Mouse (Mus musculus) limb, embryonic 13.5 days (tissue): ENCODE data around the gene Cacna1e. TPM values are rescaled to one million over a fixed set of nuclear protein-coding genes. Genes with fewer than 3 reads are reported as not detected.
A peak's percentile ranks its signal among the peaks of the same experiment; 100 is the strongest.

Source experiments
- ATAC-seq: fragments of 200-750 bp; cut with Nextera tagmentation; 2 replicates; pipeline ENCODE4 v1.8.0; 2017; ENCODE audit warnings: low read depth, moderate number of reproducible peaks, moderate TSS enrichment; ENCODE audit not compliant: low FRiP score
- H3K27ac ChIP-seq: fragments of 300-500 bp; sonication (generic); 2 replicates; pipeline ENCODE4 v1.5.1; 2015; ENCODE audit warnings: inconsistent platforms, mild to moderate bottlenecking, moderate library complexity
- H3K27me3 ChIP-seq: fragments of 300-500 bp; sonication (generic); 2 replicates; pipeline ENCODE4 v1.6.1; 2015; ENCODE audit warnings: mild to moderate bottlenecking, inconsistent platforms
- H3K36me3 ChIP-seq: fragments of 300-500 bp; sonication (generic); 2 replicates; pipeline ENCODE4 v1.6.1; 2015; ENCODE audit warnings: inconsistent platforms, mild to moderate bottlenecking, moderate library complexity
- H3K4me1 ChIP-seq: fragments of 300-500 bp; sonication (generic); 2 replicates; pipeline ENCODE4 v1.6.1; 2015; ENCODE audit warnings: inconsistent platforms
- H3K4me2 ChIP-seq: fragments of 300-500 bp; sonication (generic); replicated peaks from 2 replicates; pipeline ENCODE4 v1.6.1; 2015; ENCODE audit warnings: inconsistent platforms, mild to moderate bottlenecking, moderate library complexity
- H3K4me3 ChIP-seq: fragments of 300-500 bp; sonication (generic); 2 replicates; pipeline ENCODE4 v1.5.1; 2015; ENCODE audit warnings: moderate library complexity, mild to moderate bottlenecking, inconsistent platforms
- H3K9ac ChIP-seq: fragments of 300-500 bp; sonication (generic); 2 replicates; pipeline ENCODE4 v1.6.1; 2015; ENCODE audit warnings: mild to moderate bottlenecking, inconsistent platforms
- H3K9me3 ChIP-seq: fragments of 300-500 bp; sonication (generic); 2 replicates; pipeline ENCODE4 v1.6.1; 2016; ENCODE audit warnings: inconsistent platforms
- WGBS: fragments of 180-500 bp; shearing (Covaris S2); methylation state at CpG from one replicate; pipeline ENCODE4 v1.1.7; 2015; 5-methylcytosine and 5-hydroxymethylcytosine counted together
- polyA plus RNA-seq: library from polyadenylated mRNA; unstranded; fragments of >200 nt; fragmentation: Nextera tagmentation; extraction: Ambion mirVana; gene quantifications from 2 replicates; pipeline ENCODE4 v1.2.1, GENCODE M21; 2015

Gene Cacna1e
- polyA plus RNA-seq, 1 experiment from 2014 or later: 1.0 TPM

- 86% methylated on average over 3 of the region's 3 CpGs for WGBS
- H3K27me3 ChIP-seq: no peaks in the 10 kb centered on the region
- H3K4me1 ChIP-seq: peaks cover 9% of the 10 kb centered on the region; the same call in 1 of the 2 replicates
- no peaks in the 10 kb centered on the region for H3K36me3 ChIP-seq
- no peak for ATAC-seq
- no peak overlapping the region for H3K9ac ChIP-seq
- peaks cover 4% of the 10 kb centered on the region; the same call in 1 of the 2 replicates for H3K9me3 ChIP-seq
- H3K4me3 ChIP-seq: no peak overlapping the region
- no peak overlapping the region for H3K27ac ChIP-seq
- H3K4me2 ChIP-seq: no peak overlapping the region
These were observed 109.8 kb downstream of the Cacna1e start for GRCm38 (mm10) chr1:154774468-154774867.

DNA sequence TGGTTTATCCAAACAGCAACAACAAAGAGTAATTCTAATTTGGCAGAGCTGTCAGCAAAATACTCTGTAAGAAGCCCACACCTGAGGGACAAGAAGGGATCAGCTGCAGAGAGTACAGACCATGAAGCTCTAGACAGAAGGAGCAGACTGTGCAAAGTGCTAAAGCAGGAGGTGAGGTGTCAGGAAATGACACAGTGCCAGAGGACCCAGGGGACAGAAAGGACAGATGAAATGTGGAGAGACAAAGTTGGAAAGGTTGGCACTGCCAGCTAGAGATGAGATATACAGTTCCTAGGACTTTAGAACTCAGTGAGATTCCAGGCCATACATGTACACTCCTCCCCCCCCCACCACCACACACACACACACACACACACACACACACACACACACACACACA, 113.2 kb downstream of the Cacna1e start:
- Histone ChIP-seq H3K9me3 (peaks cover 4% of the 10 kb centered on the region; the same call in 1 of the 2 replicates), H3K4me1 (peaks cover 6% of the 10 kb centered on the region; the same call in 1 of the 2 replicates), H3K27me3 (no peaks in the 10 kb centered on the region), H3K9ac (no peak overlapping the region), H3K4me2 (no peak overlapping the region), H3K36me3 (no peaks in the 10 kb centered on the region), H3K4me3 (no peak overlapping the region), H3K27ac (no peak overlapping the region)
- no peak for ATAC-seq

GRCm38 (mm10) chr1:154770542-154770941, 113.8 kb downstream of the Cacna1e start:
- Histone ChIP-seq H3K9me3 (peaks cover 4% of the 10 kb centered on the region; the same call in 1 of the 2 replicates), H3K4me2 (no peak overlapping the region), H3K4me1 (peaks cover 6% of the 10 kb centered on the region; the same call in 1 of the 2 replicates), H3K9ac (no peak overlapping the region), H3K36me3 (no peaks in the 10 kb centered on the region), H3K27ac (no peak overlapping the region), H3K4me3 (no peak overlapping the region), H3K27me3 (no peaks in the 10 kb centered on the region)
- WGBS: 45% methylated on average over 3 of the region's 3 CpGs
- no peak for ATAC-seq

DNA sequence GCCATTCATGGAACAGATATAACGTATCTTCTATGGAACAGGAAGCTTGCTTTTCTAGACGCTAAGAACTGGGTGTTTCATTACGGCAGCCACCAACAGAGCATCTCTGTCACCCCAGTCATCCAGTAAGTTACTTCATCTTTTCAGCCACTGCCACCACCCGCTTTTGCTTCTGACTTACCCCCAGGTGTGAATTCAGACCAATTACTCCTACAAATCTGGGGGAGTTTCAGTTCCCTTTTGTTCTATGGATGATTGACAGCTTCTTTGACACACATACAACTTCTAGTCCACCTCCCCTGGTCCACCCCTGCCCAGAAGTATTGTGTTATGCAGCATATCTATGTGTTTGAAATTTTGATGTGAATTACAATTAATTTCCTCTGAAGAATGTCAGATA, 121.2 kb downstream of the Cacna1e start:
- ATAC-seq: no peak
- H3K9me3 ChIP-seq: no peaks in the 10 kb centered on the region
- WGBS: 73% methylated on average over 4 of the region's 4 CpGs

DNA sequence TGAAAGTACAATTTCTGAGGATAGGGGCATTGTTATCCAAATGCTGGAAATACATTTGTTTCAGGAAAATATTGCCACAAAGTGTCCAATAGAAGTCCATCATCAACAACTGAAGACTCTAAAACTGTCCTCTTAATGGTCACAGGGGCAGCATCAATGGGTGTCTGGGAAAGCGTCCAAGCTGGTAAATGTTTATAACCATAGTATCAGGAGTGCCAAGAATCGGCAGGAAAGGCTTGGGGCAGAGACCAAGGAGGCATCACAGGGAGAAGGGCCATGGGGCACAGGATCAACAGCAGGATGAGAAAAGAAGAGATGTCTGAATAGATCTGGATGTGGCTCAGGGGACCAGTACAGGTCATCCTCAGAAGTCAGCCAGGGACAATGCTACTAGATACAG, 132.2 kb downstream of the Cacna1e start:
- WGBS: 77% methylated on average over 2 of the region's 2 CpGs
- no peak for ATAC-seq
- Histone ChIP-seq H3K9me3 (no peaks in the 10 kb centered on the region), H3K36me3 (no peaks in the 10 kb centered on the region), H3K4me1 (no peaks in the 10 kb centered on the region), H3K4me2 (no peak overlapping the region), H3K4me3 (no peak overlapping the region), H3K9ac (no peak overlapping the region), H3K27ac (no peak overlapping the region), H3K27me3 (no peaks in the 10 kb centered on the region)

More for the DNA sequence above, 121.2 kb downstream of the Cacna1e start:
- Histone ChIP-seq H3K36me3 (no peaks in the 10 kb centered on the region), H3K27ac (no peak overlapping the region), H3K27me3 (no peaks in the 10 kb centered on the region), H3K4me1 (no peaks in the 10 kb centered on the region), H3K9ac (no peak overlapping the region), H3K4me2 (no peak overlapping the region), H3K4me3 (no peak overlapping the region)

DNA sequence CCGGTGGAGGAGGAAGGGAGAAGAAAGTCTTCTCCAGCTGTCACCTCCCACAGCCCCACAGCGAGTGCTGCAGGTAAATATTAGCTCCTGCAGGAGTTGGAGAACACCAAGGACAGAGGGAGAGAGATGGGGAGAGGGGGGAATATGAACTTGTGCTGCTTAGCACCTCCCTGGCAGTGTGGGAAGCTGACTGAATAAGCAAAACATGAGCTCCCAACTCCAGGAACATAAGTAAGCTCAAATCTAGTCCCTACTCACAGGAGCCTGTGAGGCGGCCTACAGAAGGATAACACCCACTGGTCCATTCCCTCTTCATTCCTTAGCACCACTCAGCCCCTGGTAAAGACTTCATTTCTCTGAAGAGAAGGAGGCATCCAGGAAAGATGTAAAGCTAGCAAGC, 135.8 kb downstream of the Cacna1e start:
- no peak for ATAC-seq
- H3K9ac ChIP-seq: no peak overlapping the region
- WGBS: 83% methylated on average over 3 of the region's 3 CpGs
- no peak overlapping the region for H3K4me2 ChIP-seq
- no peaks in the 10 kb centered on the region for H3K4me1 ChIP-seq
- H3K36me3 ChIP-seq: no peaks in the 10 kb centered on the region
- no peaks in the 10 kb centered on the region for H3K27me3 ChIP-seq
- H3K9me3 ChIP-seq: no peaks in the 10 kb centered on the region
- no peak overlapping the region for H3K27ac ChIP-seq
- no peak overlapping the region for H3K4me3 ChIP-seq

DNA sequence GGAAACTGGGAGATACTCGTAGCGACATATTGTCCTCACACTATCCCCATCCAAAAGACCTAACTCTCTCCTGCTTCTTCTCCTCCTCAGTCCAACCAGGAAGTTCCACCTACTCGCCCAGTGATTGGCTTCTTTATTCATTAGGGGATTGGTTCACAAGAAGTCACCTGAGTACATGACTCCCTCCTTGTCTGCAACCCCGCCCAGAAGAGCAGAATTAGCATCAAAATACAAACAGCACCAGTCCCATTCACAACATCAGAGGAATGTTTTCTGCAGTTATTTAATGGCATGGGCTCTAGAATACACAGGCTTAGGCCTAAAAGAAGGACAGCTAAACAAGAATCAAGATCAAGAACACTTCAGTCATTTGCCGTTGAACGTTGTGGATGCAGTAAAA, 139.1 kb downstream of the Cacna1e start:
- Histone ChIP-seq H3K9me3 (no peaks in the 10 kb centered on the region), H3K4me1 (no peaks in the 10 kb centered on the region), H3K4me3 (no peak overlapping the region), H3K36me3 (no peaks in the 10 kb centered on the region), H3K4me2 (no peak overlapping the region), H3K27ac (no peak overlapping the region), H3K9ac (no peak overlapping the region), H3K27me3 (no peaks in the 10 kb centered on the region)
- WGBS: 91% methylated on average over 6 of the region's 6 CpGs
- no peak for ATAC-seq

DNA sequence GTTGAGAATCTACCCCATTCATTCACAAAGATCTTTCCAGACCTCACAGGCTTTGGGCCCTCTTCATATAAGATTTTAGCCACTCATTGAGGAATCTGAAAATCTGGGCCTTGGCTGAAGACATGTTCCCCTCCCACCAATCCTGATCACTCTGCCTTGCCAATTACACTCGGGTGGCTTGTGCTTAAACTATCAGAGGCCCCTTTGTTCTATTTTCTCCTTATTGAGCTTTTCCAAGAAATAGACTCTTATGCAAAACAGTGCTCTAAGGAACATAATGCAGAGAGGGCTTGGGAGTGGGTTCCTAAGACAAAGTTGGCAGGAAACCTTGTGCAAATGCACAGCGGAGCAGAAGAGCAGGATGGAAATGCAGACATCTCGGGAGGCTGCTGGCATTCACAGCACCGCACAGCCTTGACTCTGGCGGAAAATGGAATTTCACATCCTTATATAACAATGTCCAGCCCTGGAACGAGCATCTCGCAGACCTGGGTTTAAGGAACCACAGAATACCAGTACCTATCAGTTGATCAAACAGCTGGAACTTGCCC, 153.8 kb downstream of the Cacna1e start:
- peaks cover 74% of the 10 kb centered on the region for H3K27me3 ChIP-seq
- peaks cover 11% of the 10 kb centered on the region for H3K4me1 ChIP-seq
- no peak overlapping the region for H3K9ac ChIP-seq
- no peak overlapping the region for H3K4me3 ChIP-seq
- no peaks in the 10 kb centered on the region for H3K36me3 ChIP-seq
- H3K27ac ChIP-seq: no peak overlapping the region
- no peak for ATAC-seq
- 78% methylated on average over 7 of the region's 7 CpGs for WGBS
- no peaks in the 10 kb centered on the region for H3K9me3 ChIP-seq
- H3K4me2 ChIP-seq: no peak overlapping the region

GRCm38 (mm10) chr1:154729269-154729980, 154.9 kb downstream of the Cacna1e start:
- Histone ChIP-seq H3K27ac (no peak overlapping the region), H3K4me1 (peaks cover 14% of the 10 kb centered on the region), H3K27me3 (peaks cover 84% of the 10 kb centered on the region), H3K4me3 (no peak overlapping the region), H3K4me2 (no peak overlapping the region), H3K36me3 (no peaks in the 10 kb centered on the region), H3K9me3 (no peaks in the 10 kb centered on the region), H3K9ac (no peak overlapping the region)
- 61% methylated on average over 6 of the region's 6 CpGs for whole genome bisulfite sequencing
- ATAC-seq: no peak

GRCm38 (mm10) chr1:154728682-154729081, 155.6 kb downstream of the Cacna1e start:
- no peaks in the 10 kb centered on the region for H3K9me3 ChIP-seq

DNA sequence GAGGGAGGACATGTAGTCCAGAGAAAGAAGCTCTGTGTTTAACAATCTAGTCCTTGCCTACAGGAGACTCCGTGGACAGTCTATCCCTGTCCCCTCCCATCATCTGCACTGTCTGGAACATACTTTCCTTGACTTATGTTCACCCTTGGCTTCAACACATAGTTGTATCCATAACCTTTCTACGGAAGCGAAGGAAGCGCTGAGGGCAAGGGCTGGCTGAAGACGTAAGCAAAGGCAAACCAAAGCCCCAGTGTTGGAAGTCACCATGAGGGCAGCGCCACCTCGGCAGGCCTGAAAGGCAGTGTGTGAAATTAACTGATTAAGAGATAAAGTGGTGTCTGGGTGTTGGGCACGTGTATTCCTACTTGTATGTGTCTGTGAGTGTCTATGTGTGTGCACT, 156.6 kb downstream of the Cacna1e start:
- H3K27me3 ChIP-seq: peaks cover 96% of the 10 kb centered on the region
- H3K4me1 ChIP-seq: peaks cover 25% of the 10 kb centered on the region
- H3K27ac ChIP-seq: no peak overlapping the region
- no peak overlapping the region for H3K4me3 ChIP-seq
- no peak overlapping the region for H3K9ac ChIP-seq
- H3K36me3 ChIP-seq: no peaks in the 10 kb centered on the region
- 77% methylated on average over 8 of the region's 8 CpGs for WGBS
- H3K9me3 ChIP-seq: no peaks in the 10 kb centered on the region
- ATAC-seq: no peak
- H3K4me2 ChIP-seq: no peak overlapping the region

More at GRCm38 (mm10) chr1:154728682-154729081, 155.6 kb downstream of the Cacna1e start:
- H3K4me1 ChIP-seq: peaks cover 19% of the 10 kb centered on the region
- WGBS: 39% methylated on average over 5 of the region's 5 CpGs
- no peak overlapping the region for H3K4me2 ChIP-seq
- no peak overlapping the region for H3K27ac ChIP-seq
- H3K27me3 ChIP-seq: peaks cover 92% of the 10 kb centered on the region
- no peaks in the 10 kb centered on the region for H3K36me3 ChIP-seq
- no peak overlapping the region for H3K9ac ChIP-seq
- H3K4me3 ChIP-seq: no peak overlapping the region
- ATAC-seq: no peak

- under 1% methylated on average over 45 of the region's 45 CpGs for WGBS
- Histone ChIP-seq H3K9me3 (no peaks in the 10 kb centered on the region), H3K4me1 (peaks cover 25% of the 10 kb centered on the region), H3K4me3 (peak overlapping the region; percentile 46), H3K36me3 (no peaks in the 10 kb centered on the region), H3K27me3 (peaks cover 93% of the 10 kb centered on the region), H3K9ac (peak overlapping the region; percentile 54), H3K27ac (no peak overlapping the region), H3K4me2 (peak overlapping the region; percentile 75)
- ATAC-seq: no peak; the same call in 1 of the 2 replicates
These were observed 157.7 kb downstream of the Cacna1e start for GRCm38 (mm10) chr1:154726361-154727161.
